Mouse (Mus musculus) urinary bladder, adult 18-20 months (tissue): ENCODE measurements at regions not wholly inside any gene's neighbourhood (a gene's known extent, or its start where the extent isn't known, plus 50 kb on each side); places are given as distances from the start of the nearest gene placed in this dataset.

Source experiments
- DNase-seq, 2 experiments: peaks; one replicate each; pipeline ENCODE4 v3.0.0; 2022; ENCODE audit warnings: low spot score in 2 of 2, mixed read lengths in 2 of 2

DNA sequence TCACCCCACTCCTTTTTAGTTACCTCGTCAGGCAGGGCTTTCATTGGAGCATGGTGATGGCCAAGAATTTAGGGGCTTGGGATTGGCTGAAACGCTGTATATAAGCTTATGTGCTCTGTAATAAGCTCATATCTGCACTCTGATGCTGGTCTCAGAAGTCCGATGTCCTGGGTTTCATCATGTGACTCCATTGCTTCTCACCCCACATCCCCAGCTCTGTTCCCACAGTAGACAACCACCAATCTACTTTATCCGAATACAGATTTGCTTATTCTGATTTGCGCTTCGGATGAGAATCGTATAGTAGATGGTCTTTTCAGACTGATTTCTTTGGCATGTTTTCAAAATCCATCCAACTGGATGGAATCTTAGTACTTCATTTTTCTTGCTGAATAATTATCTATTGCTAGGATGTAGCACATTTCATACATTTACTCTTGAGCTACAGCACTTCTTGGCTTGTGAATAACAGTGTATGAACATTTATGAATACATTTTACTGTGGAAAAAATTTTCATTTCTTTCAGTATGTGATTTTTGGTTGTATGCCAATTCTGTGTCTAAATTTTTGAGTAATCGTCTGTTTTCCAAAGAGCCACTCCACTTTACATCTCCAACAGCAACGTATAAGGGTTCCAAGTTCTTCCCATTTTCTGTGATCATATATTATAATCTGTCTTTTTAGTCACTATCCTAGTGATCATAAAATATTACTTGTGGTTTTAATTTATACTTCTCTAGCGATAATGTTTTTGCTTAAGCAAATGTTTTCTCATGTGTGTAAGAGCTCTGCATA, 185.7 kb downstream of the Hace1 start:
- DNase-seq, result no peak

DNA sequence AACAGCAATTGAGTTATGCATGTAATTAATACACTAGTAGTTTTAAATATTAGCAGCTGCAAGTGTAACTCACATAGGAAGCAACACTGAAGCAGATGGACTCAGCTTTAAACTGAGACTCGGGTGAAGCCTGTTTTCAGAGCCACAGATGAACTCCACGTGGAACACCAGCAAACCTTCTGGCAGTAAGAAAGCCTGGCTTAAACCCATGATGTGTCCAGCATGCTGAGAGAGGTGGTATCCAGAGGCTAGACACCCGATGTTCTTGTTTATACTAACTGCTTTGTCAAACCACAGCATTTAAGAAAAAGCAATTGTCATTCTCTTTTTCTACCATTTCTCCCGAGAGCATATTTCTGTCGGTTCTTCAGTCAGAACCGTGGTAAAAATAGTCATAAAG, 202.1 kb downstream of the Hace1 start:
- no peak for DNase-seq

DNA sequence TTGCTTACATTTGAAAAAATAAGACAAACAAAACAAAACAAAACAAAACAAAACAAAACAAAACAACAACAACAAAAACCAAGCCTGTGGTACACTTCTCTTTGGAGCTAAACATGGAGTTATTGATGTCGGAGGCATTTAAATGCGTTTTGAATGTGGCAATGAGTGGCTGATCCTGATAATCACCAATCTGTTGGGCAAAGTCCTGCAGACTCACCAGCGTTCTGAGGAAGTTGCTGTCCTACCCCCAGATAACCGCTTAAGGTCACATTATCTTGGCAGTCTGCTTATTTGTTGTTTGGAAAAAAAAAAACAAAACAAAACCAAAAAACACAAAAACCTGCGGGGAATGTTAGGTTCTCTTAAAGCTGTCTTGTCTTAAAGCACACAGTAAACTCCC, 205.4 kb downstream of the Hace1 start:
- DNase-seq, result no peak

DNA sequence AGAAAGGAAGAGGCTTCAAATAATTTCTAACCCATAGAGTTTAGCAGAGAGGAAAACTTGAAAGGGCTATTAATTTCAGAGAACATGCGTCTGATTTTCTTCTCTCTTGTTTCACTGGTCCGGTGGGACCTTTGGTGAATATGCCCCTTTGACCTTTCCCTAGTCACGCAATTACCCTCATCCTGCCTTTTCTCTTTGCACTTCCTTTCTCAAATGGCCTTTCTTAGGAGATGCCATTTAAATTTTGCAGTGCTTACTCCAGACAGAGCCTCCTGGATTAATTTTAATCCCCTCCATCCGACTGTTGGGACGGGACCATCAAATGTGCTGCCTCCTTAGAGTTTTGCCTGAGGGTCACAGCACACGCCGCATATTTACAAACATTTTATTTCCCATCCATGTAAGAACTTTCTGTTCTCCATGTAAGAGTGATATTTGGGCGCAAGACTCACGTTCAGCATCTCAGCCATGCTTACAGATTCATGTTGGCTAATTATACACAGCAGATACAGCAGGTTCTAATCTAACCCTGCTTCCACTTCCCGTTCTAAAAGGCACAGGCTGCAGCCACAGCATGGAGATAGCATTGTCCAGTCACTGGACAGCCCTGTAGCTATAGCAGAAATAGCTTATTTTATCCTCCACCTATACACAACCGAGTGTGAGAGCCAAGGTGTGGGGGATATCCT, 206.0 kb downstream of the Hace1 start:
- DNase-seq, result no peak

DNA sequence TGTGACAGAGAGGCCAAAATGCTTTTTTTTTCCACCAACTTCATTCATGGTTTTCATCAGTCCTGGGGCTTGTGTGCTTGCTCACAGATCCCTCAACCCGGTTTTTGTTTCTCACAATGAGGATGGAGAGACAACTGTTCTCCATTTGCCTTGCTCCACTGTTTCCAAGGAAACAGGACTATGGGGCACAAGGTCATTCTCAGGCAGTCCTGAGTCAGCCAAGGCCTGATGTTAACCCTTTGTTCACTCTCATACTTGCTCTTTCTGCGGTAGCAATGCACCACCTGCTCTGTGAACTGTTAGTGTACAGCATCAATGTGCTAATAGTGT, 206.5 kb downstream of the Hace1 start:
- no peak for DNase-seq

DNA sequence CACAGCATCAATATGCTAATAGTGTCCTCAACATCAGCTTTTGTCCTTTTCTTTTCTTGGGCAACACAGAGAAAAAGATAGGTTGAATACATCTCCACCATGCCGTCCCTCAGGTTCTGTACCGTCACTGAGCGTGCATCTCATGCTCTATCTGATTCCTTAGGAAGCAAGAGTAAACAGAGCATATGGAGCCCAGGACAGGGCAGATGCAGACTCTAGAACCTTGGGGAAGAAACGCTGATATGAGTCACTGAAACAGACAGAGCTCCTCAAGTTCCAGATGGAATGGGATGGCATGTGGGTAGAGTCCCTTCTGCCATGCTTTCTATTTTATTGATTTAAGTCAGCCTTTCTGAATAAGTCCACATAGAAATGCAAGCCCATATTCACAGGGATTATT, 206.9 kb downstream of the Hace1 start:
- DNase-seq, result no peak

DNA sequence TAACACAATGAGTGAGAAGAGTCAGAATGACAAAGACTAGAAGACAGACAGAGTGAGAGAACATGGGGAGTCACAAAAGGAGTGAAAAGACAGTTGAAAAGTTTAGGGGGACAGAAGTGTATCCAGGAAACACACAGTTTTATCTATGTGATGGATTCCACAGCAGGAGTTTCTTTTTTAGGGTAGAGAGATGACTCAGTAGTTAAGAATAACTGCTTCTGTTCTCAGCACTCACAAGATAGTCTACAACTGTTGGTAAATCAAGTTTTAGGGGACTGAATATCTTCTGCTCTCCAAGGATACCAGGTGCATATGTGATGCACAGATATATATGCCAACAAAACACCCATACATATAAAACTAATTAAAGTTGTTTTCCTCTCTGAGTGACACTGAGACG, 210.7 kb downstream of the Hace1 start:
- no peak for DNase-seq

DNA sequence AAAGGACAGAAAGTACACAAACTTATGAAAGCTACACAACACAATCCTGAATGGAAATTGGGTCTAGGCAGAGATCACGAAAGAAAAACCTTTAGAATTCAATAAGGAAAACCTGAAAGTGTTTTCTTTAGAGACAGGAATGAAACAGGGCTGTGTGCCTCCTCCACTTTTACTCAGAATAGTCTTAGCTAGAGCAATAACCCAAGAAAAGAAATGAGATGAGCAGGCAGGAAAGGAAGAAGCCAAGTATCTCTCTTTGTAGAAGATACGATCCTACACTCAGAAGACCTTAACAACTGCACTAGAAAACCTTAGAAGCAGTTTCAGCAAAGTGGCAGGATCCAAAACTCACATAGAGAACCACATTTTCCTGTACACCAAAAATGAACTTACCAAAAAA, 218.0 kb downstream of the Hace1 start:
- DNase-seq, result no peak

DNA sequence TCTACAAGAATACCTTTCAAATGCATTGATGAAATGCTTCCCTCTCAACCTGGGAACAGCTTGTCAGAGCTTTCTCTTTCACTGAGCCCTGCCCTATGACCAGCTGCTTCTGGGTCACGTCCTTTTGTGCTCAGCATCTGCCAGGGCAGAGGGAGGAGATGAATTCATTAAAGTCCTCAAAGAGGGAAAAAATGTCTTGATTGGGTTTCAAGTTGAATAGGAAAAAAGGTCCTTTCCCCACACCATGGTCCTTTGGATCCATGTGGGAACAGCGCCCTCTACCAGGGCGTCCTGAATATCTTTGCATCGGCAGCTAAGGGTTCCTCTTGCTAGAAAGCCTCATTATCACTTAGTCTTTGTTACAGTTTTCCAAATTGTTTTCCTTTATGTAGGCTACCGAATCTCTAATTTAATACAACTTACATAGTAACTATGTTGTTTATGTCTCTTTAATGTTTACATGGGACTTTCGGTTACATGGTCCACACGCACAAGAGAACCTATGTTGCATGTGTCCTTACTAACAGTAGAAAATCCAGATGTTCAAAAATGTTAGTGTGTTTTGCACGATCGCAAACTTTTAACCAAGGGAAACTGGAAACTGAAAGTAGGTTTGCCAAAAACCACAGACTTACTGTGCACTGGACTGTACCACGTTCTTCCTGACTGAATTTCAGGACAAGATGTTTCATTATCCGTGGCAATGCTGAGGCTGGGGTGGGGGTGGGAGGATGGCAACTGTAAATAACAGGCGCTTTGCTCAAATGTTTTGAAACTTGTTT, 222.6 kb downstream of the Hace1 start:
- no peak for DNase-seq

DNA sequence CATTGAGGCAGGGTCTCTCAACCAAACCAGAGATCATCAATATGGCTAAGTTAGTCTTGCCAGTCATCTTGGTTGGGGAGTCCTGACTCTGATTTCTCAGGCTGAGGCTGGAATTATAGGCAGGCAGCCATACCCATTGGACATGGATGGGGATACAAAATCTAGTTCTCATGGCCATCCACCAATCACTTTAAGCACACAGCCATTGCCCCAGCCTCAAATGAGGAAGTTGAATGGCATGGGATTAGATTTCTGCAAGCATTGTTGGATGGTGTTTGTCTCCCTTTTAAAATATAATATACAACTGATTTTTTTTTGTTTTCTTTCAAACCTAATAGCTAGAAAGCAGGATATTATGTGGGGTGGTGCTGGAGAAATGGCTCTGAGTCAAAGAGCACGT, 223.8 kb downstream of the Hace1 start:
- no peak for DNase-seq

DNA sequence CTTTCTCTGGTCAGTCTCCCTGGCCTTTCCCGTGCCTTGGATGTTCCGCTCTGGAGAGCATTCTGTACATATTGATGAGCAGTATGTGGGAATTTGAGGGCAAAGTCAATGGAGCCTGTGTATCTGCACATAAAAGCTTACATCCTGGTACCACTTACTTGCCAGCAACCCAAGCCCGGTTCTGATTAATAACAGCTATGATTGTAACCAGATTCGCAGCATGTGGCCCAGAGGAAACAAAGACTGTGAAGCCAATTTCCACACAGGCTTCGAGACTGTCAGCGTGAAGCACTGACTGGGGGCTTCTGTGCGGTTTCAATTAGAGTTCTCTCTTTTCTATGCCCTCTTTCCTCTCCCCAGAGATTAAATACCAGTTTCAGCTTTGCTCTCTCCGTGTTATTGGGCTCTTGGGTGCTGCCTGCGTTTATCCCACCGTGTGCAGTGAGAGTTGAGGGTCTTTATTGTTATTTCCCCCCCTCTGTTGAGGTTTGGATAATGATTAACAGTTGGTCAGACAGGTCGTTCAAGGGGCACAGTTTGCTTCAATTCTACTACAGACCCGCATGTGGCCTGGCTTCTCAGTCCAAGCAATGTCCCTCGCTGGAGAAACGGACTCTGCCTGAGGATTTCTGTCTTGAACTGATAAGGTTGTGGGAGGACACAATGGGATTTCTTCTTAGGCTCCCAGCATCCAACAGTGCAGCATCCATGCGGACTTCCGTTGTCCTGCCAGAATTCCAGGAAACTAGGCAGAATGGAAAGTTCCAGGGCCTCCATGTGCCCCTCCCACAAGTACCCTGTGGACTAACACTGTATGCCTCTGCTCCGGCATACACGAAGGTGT, 229.6 kb downstream of the Hace1 start:
- DNase-seq, result no peak

DNA sequence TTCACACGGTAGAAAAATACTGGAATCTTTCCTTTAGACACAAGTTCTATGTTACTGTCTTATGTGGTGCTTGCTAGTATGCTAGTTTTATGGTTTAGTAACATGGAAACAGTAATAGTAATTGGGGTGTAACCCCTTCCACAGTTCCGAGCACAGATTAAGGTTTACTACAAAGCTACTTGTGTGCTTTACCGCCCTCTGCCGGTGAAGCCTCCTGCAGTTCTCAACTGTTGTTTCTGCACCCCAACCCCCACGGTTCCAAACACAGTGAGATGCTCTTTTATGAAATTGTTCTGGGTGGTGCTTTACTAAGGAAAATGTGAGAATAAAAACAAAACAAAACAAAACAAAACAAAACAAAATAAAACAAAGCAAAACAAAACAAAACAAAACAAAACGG, 234.3 kb downstream of the Hace1 start:
- peak in 1 of 2 experiments; percentile 10 for DNase-seq

DNA sequence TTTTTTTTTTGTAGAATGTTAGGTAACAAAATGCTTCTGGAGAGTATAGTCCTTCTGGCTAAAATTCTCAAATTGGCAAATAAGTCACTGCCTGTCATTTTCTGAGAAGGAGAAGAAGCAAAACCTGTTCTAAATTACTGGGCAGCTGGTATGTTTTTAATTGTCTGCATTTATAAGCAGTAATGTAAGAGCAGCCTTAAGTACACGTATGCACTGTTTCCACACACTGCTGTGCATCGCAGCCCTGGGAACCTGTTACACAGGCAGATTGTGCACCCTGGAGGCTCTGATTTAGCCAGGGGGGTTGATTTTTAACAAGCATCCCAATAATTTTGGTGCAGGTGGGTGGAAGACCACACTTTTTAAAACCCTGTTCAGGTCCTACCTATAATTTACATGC, 236.2 kb downstream of the Hace1 start:
- no peak for DNase-seq

DNA sequence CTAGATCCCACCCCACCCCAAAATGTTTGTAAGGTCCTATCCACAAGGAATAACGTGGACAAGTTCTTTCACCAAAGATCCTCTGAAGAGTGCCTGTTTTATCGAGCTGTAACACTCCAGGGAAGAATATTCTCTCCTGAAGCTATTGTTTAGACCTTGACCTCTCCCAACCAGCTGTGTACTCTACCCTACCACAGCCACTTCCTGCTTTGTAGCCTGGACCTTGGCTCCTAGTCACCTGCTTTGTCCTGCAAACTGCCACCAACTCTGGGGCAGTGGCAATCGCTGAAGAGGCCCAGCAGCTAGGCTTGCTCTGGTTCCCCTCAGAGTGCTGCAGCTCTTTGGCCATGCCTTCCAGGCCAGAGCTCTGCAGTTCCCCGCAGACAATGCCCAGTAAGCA, 239.1 kb downstream of the Hace1 start:
- no peak for DNase-seq

DNA sequence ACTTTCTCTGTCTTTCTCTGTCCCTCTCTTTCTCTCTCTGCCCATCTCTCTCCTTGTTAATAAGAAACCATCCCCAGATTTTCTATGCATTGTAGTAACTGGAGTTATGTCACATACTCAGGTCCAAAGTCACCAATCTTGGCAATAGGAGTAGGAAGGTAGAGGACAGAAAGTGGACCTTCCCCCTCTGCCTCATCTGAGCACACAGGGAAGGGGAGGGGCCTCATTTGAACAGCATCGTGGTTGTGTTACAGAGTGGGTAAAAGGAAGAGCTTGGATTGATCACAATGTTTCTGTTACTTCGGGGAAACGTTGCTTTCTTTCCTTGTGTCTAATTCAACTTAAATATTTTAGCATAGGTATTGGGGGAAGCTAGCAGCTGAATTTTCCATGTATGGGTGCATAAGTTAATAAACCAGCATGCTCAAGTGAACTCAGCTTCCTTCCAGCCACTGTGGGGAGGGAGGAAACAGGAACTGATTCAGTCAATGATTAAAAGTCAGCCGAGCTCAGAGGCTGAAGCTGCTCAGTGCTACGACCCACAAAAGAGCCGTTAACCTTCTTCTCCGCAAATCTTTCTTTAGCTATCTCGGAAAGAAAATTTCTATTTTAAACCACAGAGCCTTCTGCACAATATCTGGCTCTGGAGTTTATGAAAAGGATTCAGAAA, 243.5 kb downstream of the Hace1 start:
- DNase-seq, result no peak

DNA sequence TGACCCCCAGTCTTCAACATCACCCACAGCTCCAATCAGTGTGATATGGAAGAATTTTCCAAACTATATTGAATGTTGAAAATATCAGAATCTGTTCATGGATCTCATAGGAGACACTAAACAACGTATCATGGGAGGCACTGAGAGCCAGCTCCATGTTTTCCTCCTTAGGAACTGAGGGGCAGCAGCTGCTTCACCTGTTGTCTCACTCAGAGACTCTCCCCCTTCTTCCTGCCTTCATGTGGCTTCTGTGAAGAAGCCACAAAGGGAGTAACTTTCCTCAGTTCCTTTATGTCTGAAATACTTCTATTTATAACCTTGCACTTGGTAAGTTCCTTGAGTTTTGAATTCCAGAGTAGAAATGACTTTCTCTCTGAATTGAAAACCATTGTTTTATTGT, 244.6 kb downstream of the Hace1 start:
- no peak for DNase-seq

DNA sequence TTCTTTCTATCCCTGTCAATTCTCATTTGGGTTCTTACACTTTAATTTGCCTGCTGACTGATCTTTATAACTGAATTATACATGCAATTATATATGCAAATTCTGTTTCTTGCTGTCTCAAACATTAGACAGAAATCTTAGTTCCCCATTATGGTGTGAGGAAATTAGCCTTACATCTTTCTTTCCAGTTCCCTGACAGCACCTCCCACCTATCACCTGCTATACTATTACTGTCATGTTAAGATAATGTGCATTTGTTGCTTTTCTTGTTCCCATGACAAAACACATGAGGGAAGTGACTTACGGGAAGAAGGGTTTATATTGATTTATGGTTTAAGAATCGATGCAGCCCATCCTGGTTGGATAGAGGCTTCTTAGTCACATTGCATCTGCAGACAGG, 246.0 kb downstream of the Hace1 start:
- DNase-seq, result no peak

DNA sequence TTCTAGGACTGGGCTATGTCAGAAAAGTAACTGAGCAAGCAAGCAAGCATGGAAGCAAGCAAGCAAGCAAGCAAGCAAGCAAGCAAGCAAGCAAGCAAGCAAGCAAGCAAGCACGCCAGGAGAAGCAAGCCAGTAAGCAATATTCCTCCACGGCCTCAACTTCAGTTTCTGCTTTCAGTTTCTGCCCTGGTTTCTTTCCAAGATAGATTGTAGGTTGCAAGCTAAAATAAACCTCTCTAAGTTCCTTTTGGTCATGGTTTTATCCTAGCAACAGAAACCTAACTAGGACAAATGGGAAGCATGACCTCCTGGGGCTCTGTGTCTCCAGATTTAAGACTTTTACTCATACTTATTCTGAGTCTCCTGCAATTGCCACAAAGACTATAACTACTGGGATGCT, 271.0 kb downstream of the Hace1 start:
- DNase-seq, result no peak

DNA sequence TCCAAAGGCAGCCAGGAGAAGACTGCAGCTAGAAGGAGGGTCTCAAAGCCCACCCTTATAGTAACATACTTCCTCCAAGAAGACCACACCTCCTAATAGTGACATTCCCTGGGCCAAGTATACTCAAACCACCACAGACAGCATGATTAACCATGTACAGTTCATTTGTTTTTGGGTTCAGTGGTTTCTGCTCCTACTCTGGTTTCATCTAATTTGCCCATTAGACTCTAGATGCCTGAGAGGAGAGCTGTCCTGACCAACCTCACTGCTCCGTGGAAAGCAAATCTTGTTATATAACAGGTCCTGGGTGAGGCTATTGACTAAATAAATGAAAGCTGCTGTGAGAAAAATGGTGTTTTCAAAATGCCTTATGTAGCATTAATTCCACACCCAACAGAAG, 272.2 kb downstream of the Hace1 start:
- DNase-seq, result no peak

DNA sequence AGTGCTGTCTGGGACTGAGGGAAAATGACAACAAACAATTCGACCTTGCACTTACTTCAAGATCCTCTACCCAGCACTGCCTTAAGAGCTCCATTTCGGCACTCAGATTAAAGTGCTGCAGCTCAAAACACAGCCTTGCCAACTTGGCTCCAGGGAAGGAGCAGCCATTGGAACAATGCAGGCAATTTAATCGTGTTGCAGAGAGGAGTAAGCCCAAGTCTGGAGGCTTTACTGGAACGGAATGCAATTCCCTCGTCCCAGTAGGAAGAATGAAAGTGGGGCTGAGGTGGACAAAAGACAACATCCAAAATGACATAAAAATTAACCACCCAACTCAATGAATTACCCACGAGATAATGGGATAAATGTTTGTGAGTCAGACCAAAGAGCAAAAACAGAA, 273.0 kb downstream of the Hace1 start:
- DNase-seq, result no peak

DNA sequence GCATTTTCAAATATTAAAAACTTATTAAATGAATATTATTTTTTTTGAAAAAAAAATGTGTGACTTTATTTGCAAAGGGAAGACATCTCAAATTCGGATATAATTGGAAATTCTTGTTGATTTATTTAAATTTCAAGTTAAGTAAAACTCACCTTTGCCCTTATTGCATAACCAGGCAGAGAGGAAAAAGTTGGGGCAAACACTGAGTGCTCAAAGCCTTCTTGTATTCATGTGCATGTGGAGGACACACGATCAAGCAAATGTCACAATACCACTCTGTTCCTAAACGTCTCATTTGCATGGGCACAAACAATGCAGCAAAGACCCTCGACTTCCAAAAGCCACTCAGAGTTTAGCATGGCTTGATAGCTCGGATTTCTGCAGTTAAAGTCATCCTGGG, 275.1 kb downstream of the Hace1 start:
- DNase-seq, result no peak

DNA sequence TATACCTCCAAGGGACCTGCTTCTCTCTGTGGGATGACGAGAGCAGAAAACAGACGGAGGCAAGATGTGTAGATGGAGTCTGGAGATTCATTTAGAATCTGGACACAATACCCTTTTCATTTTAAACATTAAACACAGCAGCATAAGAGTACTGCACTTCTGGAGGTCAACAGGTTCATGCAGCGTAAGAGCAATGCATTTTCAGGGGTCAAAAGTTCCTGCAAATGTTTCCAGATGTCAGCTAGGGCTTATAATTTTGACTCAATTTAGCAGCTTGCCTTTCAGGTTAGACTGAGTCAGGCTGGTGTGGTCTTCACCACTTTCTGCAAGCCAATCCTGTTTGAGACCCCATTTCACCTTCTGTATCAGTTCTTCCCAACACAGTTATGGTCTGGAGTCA, 277.9 kb downstream of the Hace1 start:
- no peak for DNase-seq
